Mouse (Mus musculus) adrenal gland, adult 8-10 months (tissue): ENCODE results near the gene Ccndbp1. TPM values are rescaled to one million over a fixed set of nuclear protein-coding genes. Genes with fewer than 3 reads are reported as not detected.
"Not testable (repeated sequence)": the region's sequence is repeated elsewhere in the genome, so short reads cannot be mapped to it uniquely, and the experiment has no call there.

Experiments
- DNase-seq: peaks from one replicate; pipeline ENCODE4 v3.0.0; 2022
- total RNA-seq, 4 experiments: library from RNA; stranded (reverse); gene quantifications; 2 replicates each; pipeline ENCODE4 v1.2.4; 2022

Ccndbp1 gene
- 10 to 100 TPM; 51.5 to 62.7 (median 55.9) TPM for total RNA-seq

GRCm38 (mm10) chr2:121007925-121008663 lies at the start of gene Ccndbp1:
Gene Ccndbp1 (plus strand): TSS chr2:121008403.
- DNase-seq, result peak; percentile 88

GRCm38 (mm10) chr2:120959363-120959762 lies 48.8 kb upstream of the Ccndbp1 start:
- no peak for DNase-seq

- no peak for DNase-seq
Measured at GRCm38 (mm10) chr2:120959827-120960226, 48.4 kb upstream of the Ccndbp1 start.

- DNase-seq, result no peak
Measured at GRCm38 (mm10) chr2:120960261-120960660, 47.9 kb upstream of the Ccndbp1 start.

GRCm38 (mm10) chr2:120963110-120963509 lies 45.1 kb upstream of the Ccndbp1 start:
- DNase-seq, result no peak

- no peak for DNase-seq
Measured at GRCm38 (mm10) chr2:120965486-120965885, 42.7 kb upstream of the Ccndbp1 start.

GRCm38 (mm10) chr2:120970045-120970539 lies 38.1 kb upstream of the Ccndbp1 start:
- no peak for DNase-seq

GRCm38 (mm10) chr2:120970559-120971080 lies 37.6 kb upstream of the Ccndbp1 start, which contains the start of gene Ubr1:
Gene Ubr1 (minus strand): TSS chr2:120970715.
- peak; percentile 84 for DNase-seq

GRCm38 (mm10) chr2:120971766-120972165 lies 36.4 kb upstream of the Ccndbp1 start:
- no peak for DNase-seq

GRCm38 (mm10) chr2:120972257-120972656 lies 35.9 kb upstream of the Ccndbp1 start:
- not testable (repeated sequence) for DNase-seq

- no peak for DNase-seq
Measured at GRCm38 (mm10) chr2:120972964-120973363, 35.2 kb upstream of the Ccndbp1 start.

GRCm38 (mm10) chr2:120976308-120976707 lies 31.9 kb upstream of the Ccndbp1 start:
- no peak for DNase-seq

GRCm38 (mm10) chr2:120976990-120977925 lies 30.9 kb upstream of the Ccndbp1 start, which contains the start of gene Tmem62:
Gene Tmem62 (plus strand): TSS chr2:120977017.
- peak; percentile 51 for DNase-seq

- no peak for DNase-seq
Measured at GRCm38 (mm10) chr2:120977926-120978692, 30.1 kb upstream of the Ccndbp1 start.

- DNase-seq, result no peak
Measured at GRCm38 (mm10) chr2:120978693-120979037, 29.5 kb upstream of the Ccndbp1 start.

- DNase-seq, result no peak
Measured at GRCm38 (mm10) chr2:120979819-120980218, 28.4 kb upstream of the Ccndbp1 start.

- DNase-seq, result no peak
Measured at GRCm38 (mm10) chr2:120980861-120981260, 27.3 kb upstream of the Ccndbp1 start.

- DNase-seq, result no peak
Measured at GRCm38 (mm10) chr2:120983611-120984010, 24.6 kb upstream of the Ccndbp1 start.

- no peak for DNase-seq
Measured at GRCm38 (mm10) chr2:120985241-120985640, 23.0 kb upstream of the Ccndbp1 start.

GRCm38 (mm10) chr2:120991196-120991595 lies 17.0 kb upstream of the Ccndbp1 start:
- DNase-seq, result no peak

GRCm38 (mm10) chr2:120996607-120997006 lies 11.6 kb upstream of the Ccndbp1 start:
- DNase-seq, result not testable (repeated sequence)

- no peak for DNase-seq
Measured at GRCm38 (mm10) chr2:120998863-120999262, 9.3 kb upstream of the Ccndbp1 start.
